Mouse (Mus musculus): ENCODE measurements around the gene Mgat4c. TPM values are rescaled to one million over a fixed set of nuclear protein-coding genes. Genes with fewer than 3 reads are reported as not detected.
A peak's percentile ranks its signal among the peaks of the same experiment; 100 is the strongest.

Mgat4c gene
- polyA plus RNA-seq, 1 experiment from 2014 or later = 71.1 TPM

- no peaks in the 10 kb centered on the region for H3K9me3 ChIP-seq (ENCODE audit: control insufficient read depth, low read length)
- no peaks in the 10 kb centered on the region for H3K4me1 ChIP-seq (ENCODE audit: control insufficient read depth, insufficient read depth, low read length)
Measured at GRCm38 (mm10) chr10:101798831-101799474, 117.7 kb downstream of the Mgat4c start.

DNA sequence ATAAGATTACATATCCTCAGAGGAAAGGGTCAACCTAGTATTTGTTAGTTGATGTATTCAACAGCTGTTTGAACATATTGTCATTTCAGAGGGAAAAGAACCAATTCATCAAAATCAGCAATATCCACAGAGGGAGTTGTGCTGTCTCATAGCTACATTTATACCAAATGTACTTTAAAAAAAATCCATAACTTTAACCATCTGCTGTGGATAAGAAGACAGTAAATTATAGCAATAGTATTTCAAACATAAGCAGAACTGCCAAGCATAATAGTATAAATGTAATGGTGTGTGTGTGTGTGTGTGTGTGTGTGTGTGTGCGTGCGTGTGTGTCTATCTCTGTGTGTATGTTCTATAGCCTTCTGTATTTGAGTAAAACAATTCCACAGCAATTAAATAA lies 127.5 kb downstream of the Mgat4c start:
- no peaks in the 10 kb centered on the region for H3K4me1 ChIP-seq (ENCODE audit: control insufficient read depth, insufficient read depth, low read length)
- 91% methylated on average over 2 of the region's 2 CpGs for WGBS
- no peaks in the 10 kb centered on the region for H3K9me3 ChIP-seq (ENCODE audit: control insufficient read depth, low read length)
- ATAC-seq (ENCODE audit: low read depth) = no peak
- no peaks in the 10 kb centered on the region for H3K36me3 ChIP-seq (ENCODE audit: control insufficient read depth, insufficient read depth, low read length)
- H3K27me3 ChIP-seq (ENCODE audit: control insufficient read depth, insufficient read depth, low read length) = no peaks in the 10 kb centered on the region
- no peak overlapping the region for H3K9ac ChIP-seq (replicated peaks; ENCODE audit: low read depth, low read length)
- no peak overlapping the region for H3K4me3 ChIP-seq (ENCODE audit: low read depth, low read length)
- no peak overlapping the region for H3K4me2 ChIP-seq (ENCODE audit: low read depth, low read length)
- no peak overlapping the region for H3K27ac ChIP-seq (ENCODE audit: low read depth, low read length)

More at GRCm38 (mm10) chr10:101798831-101799474, 117.7 kb downstream of the Mgat4c start:
- no peaks in the 10 kb centered on the region for H3K36me3 ChIP-seq (ENCODE audit: control insufficient read depth, insufficient read depth, low read length)
- no peak overlapping the region for H3K9ac ChIP-seq (replicated peaks; ENCODE audit: low read depth, low read length)
- no peak overlapping the region for H3K4me2 ChIP-seq (ENCODE audit: low read depth, low read length)
- H3K27me3 ChIP-seq (ENCODE audit: control insufficient read depth, insufficient read depth, low read length) = no peaks in the 10 kb centered on the region
- no peak overlapping the region for H3K4me3 ChIP-seq (ENCODE audit: low read depth, low read length)
- H3K27ac ChIP-seq (ENCODE audit: low read depth, low read length) = no peak overlapping the region
- peak; percentile 54; the same call in 1 of the 2 replicates for ATAC-seq (ENCODE audit: low read depth)
- WGBS = 29% methylated on average over 2 of the region's 2 CpGs

- no peaks in the 10 kb centered on the region for H3K36me3 ChIP-seq (ENCODE audit: control insufficient read depth, insufficient read depth, low read length)
- H3K4me1 ChIP-seq (ENCODE audit: control insufficient read depth, insufficient read depth, low read length) = no peaks in the 10 kb centered on the region
- H3K9ac ChIP-seq (replicated peaks; ENCODE audit: low read depth, low read length) = no peak overlapping the region
- H3K9me3 ChIP-seq (ENCODE audit: control insufficient read depth, low read length) = no peaks in the 10 kb centered on the region
- 52% methylated on average over 5 of the region's 5 CpGs for WGBS
- no peak overlapping the region for H3K4me3 ChIP-seq (ENCODE audit: low read depth, low read length)
- H3K27me3 ChIP-seq (ENCODE audit: control insufficient read depth, insufficient read depth, low read length) = no peaks in the 10 kb centered on the region
- peak; percentile 66; the same call in 1 of the 2 replicates for ATAC-seq (ENCODE audit: low read depth)
- H3K27ac ChIP-seq (ENCODE audit: low read depth, low read length) = no peak overlapping the region
- no peak overlapping the region for H3K4me2 ChIP-seq (ENCODE audit: low read depth, low read length)
Measured at GRCm38 (mm10) chr10:101816902-101817301, 135.6 kb downstream of the Mgat4c start.

DNA sequence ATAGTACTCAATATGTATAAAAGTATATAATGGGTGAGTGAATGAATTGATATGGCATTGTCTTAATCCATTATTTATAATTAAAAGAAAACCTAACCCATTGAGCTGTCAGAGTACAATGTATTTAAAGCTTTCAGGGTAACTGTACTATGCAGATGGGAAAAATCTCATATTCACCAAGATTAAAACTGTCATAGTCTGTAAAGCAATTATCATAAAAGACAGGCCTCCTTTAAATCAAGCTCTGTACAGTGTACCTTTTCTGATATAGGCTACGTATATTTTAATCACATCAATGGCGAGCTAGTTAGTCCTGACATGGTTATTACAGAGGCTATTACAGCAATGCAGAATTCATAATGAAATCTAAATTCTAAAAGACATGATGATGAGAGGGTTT lies 146.7 kb downstream of the Mgat4c start:
- Histone ChIP-seq H3K9ac (replicated peaks; ENCODE audit: low read depth, low read length) (no peak overlapping the region), H3K9me3 (ENCODE audit: control insufficient read depth, low read length) (no peaks in the 10 kb centered on the region), H3K36me3 (ENCODE audit: control insufficient read depth, insufficient read depth, low read length) (no peaks in the 10 kb centered on the region), H3K27me3 (ENCODE audit: control insufficient read depth, insufficient read depth, low read length) (no peaks in the 10 kb centered on the region), H3K4me2 (ENCODE audit: low read depth, low read length) (no peak overlapping the region), H3K27ac (ENCODE audit: low read depth, low read length) (no peak overlapping the region), H3K4me1 (ENCODE audit: control insufficient read depth, insufficient read depth, low read length) (no peaks in the 10 kb centered on the region), H3K4me3 (ENCODE audit: low read depth, low read length) (no peak overlapping the region)
- 63% methylated on average over 2 of the region's 2 CpGs for WGBS
- no peak for ATAC-seq (ENCODE audit: low read depth)

GRCm38 (mm10) chr10:101856115-101856514 lies 174.8 kb downstream of the Mgat4c start:
- H3K4me2 ChIP-seq (ENCODE audit: low read depth, low read length) = no peak overlapping the region
- 42% methylated on average over 2 of the region's 2 CpGs for WGBS

GRCm38 (mm10) chr10:101889866-101890265 lies 208.6 kb downstream of the Mgat4c start:
- Histone ChIP-seq H3K4me3 (ENCODE audit: low read depth, low read length) (no peak overlapping the region), H3K9me3 (ENCODE audit: control insufficient read depth, low read length) (no peaks in the 10 kb centered on the region), H3K36me3 (ENCODE audit: control insufficient read depth, insufficient read depth, low read length) (no peaks in the 10 kb centered on the region), H3K27ac (ENCODE audit: low read depth, low read length) (no peak overlapping the region), H3K4me1 (ENCODE audit: control insufficient read depth, insufficient read depth, low read length) (no peaks in the 10 kb centered on the region), H3K9ac (replicated peaks; ENCODE audit: low read depth, low read length) (no peak overlapping the region), H3K27me3 (ENCODE audit: control insufficient read depth, insufficient read depth, low read length) (no peaks in the 10 kb centered on the region), H3K4me2 (ENCODE audit: low read depth, low read length) (no peak overlapping the region)
- ATAC-seq (ENCODE audit: low read depth) = no peak
- WGBS = 51% methylated on average over 1 of the region's 1 CpGs

More at GRCm38 (mm10) chr10:101856115-101856514, 174.8 kb downstream of the Mgat4c start:
- H3K4me1 ChIP-seq (ENCODE audit: control insufficient read depth, insufficient read depth, low read length) = no peaks in the 10 kb centered on the region
- no peak overlapping the region for H3K27ac ChIP-seq (ENCODE audit: low read depth, low read length)
- no peaks in the 10 kb centered on the region for H3K27me3 ChIP-seq (ENCODE audit: control insufficient read depth, insufficient read depth, low read length)
- H3K4me3 ChIP-seq (ENCODE audit: low read depth, low read length) = no peak overlapping the region
- H3K9ac ChIP-seq (replicated peaks; ENCODE audit: low read depth, low read length) = no peak overlapping the region
- H3K36me3 ChIP-seq (ENCODE audit: control insufficient read depth, insufficient read depth, low read length) = no peaks in the 10 kb centered on the region
- no peaks in the 10 kb centered on the region for H3K9me3 ChIP-seq (ENCODE audit: control insufficient read depth, low read length)
- peak; percentile 73 for ATAC-seq (ENCODE audit: low read depth)

DNA sequence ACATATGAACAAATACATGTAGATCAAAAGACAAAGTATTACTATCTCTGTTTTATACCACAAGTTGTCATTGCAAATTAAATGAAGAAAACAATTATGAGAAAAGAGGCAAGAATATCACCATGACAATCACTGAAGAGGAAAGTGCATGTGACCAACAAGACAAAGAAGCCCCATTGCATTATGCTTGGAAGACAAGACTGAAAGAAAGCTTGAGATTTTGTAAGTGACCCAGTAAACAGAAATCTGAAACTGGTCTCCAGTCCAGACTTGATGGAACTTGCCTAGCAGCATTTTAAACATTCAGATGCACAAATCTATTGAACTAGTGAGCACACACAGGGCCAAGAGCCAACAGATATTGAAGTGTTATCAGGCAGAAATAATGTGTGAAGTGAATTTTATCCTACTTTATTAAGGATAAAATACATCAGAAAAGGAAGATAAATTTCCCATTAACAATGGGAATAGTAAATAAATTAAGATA lies 236.1 kb downstream of the Mgat4c start:
- H3K9me3 ChIP-seq (ENCODE audit: control insufficient read depth, low read length) = no peaks in the 10 kb centered on the region
- H3K4me1 ChIP-seq (ENCODE audit: control insufficient read depth, insufficient read depth, low read length) = no peaks in the 10 kb centered on the region
- H3K4me3 ChIP-seq (ENCODE audit: low read depth, low read length) = no peak overlapping the region
- ATAC-seq (ENCODE audit: low read depth) = no peak
- H3K27ac ChIP-seq (ENCODE audit: low read depth, low read length) = no peak overlapping the region
- H3K9ac ChIP-seq (replicated peaks; ENCODE audit: low read depth, low read length) = no peak overlapping the region
- H3K36me3 ChIP-seq (ENCODE audit: control insufficient read depth, insufficient read depth, low read length) = no peaks in the 10 kb centered on the region
- H3K27me3 ChIP-seq (ENCODE audit: control insufficient read depth, insufficient read depth, low read length) = no peaks in the 10 kb centered on the region
- no peak overlapping the region for H3K4me2 ChIP-seq (ENCODE audit: low read depth, low read length)

GRCm38 (mm10) chr10:101997612-101998011 lies 316.3 kb downstream of the Mgat4c start:
- ATAC-seq (ENCODE audit: low read depth) = no peak
- no peak overlapping the region for H3K27ac ChIP-seq (ENCODE audit: low read depth, low read length)
- H3K36me3 ChIP-seq (ENCODE audit: control insufficient read depth, insufficient read depth, low read length) = no peaks in the 10 kb centered on the region
- WGBS = 68% methylated on average over 4 of the region's 4 CpGs
- no peak overlapping the region for H3K4me2 ChIP-seq (ENCODE audit: low read depth, low read length)
- H3K9ac ChIP-seq (replicated peaks; ENCODE audit: low read depth, low read length) = no peak overlapping the region
- H3K4me1 ChIP-seq (ENCODE audit: control insufficient read depth, insufficient read depth, low read length) = no peaks in the 10 kb centered on the region
- no peaks in the 10 kb centered on the region for H3K27me3 ChIP-seq (ENCODE audit: control insufficient read depth, insufficient read depth, low read length)
- no peak overlapping the region for H3K4me3 ChIP-seq (ENCODE audit: low read depth, low read length)
- H3K9me3 ChIP-seq (ENCODE audit: control insufficient read depth, low read length) = no peaks in the 10 kb centered on the region

GRCm38 (mm10) chr10:102042513-102042912 lies 361.2 kb downstream of the Mgat4c start:
- no peak overlapping the region for H3K4me2 ChIP-seq (ENCODE audit: low read depth, low read length)
- no peak overlapping the region for H3K9ac ChIP-seq (replicated peaks; ENCODE audit: low read depth, low read length)
- no peaks in the 10 kb centered on the region for H3K27me3 ChIP-seq (ENCODE audit: control insufficient read depth, insufficient read depth, low read length)
- no peaks in the 10 kb centered on the region for H3K4me1 ChIP-seq (ENCODE audit: control insufficient read depth, insufficient read depth, low read length)
- H3K27ac ChIP-seq (ENCODE audit: low read depth, low read length) = no peak overlapping the region
- H3K4me3 ChIP-seq (ENCODE audit: low read depth, low read length) = no peak overlapping the region
- WGBS = 52% methylated on average over 2 of the region's 2 CpGs
- peak; percentile 51 for ATAC-seq (ENCODE audit: low read depth)
- H3K9me3 ChIP-seq (ENCODE audit: control insufficient read depth, low read length) = no peaks in the 10 kb centered on the region
- no peaks in the 10 kb centered on the region for H3K36me3 ChIP-seq (ENCODE audit: control insufficient read depth, insufficient read depth, low read length)
